Mouse (Mus musculus): ENCODE measurements at regions not wholly inside any gene's neighbourhood (a gene's known extent, or its start where the extent isn't known, plus 50 kb on each side); places are given as distances from the start of the nearest gene placed in this dataset.

DNA sequence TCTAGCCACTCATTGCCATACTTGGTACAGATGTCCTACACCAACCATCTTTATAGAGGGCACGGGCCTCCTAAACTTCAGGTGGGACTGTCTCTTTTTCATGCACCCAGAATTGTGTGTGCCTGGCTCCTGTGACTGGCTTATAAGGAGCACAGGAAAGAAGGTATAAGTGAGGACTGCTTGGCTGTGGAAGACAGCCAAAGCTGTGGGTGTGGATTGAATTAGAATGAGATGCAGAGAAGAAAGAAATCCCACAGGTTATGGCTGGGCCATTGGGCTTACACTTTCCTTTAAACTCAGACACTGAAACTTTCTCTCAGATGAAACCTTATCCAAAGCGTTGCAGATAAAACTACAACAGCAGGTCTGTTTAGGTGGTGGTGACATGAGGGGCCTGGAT lies 239.5 kb upstream of the Fam160b2 start:
- no peak for TF ChIP-seq POLR2A (IDR thresholded peaks at IDR 0.05; ENCODE audit: borderline replicate concordance, control insufficient read depth, low read depth, low read length)
- TF ChIP-seq CTCF (IDR thresholded peaks at IDR 0.05; ENCODE audit: control insufficient read depth, insufficient read depth, low read length): no peak
- H3K4me3 ChIP-seq (replicated peaks; ENCODE audit: control insufficient read depth, low read depth, low read length): no peak overlapping the region
- WGBS: 82% methylated on average over 2 of the region's 2 CpGs
- H3K4me1 ChIP-seq (ENCODE audit: control insufficient read depth, insufficient read depth, low read length): no peaks in the 10 kb centered on the region
- H3K27ac ChIP-seq (ENCODE audit: control insufficient read depth, insufficient read depth, low read depth, low read length, poor library complexity): no peak overlapping the region

DNA sequence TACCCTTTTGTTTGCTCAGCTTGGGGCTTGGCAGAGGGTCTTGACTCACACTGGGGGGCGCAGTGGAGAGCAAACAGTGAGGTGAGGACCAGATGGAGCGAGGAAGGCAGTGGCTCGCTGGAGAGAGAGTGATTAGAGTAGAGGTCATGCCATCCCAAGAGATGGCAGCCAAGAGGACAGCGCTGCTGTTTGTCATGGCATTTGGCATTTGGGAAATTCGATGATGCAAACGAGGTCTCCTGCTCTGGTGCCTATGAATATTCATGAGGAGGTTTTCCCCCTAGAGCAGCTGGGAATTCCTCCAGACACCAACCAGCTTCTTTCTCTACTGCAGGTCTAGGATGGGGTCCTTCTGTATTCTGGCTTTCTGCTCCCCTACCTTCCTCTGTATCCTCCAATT lies 237.9 kb upstream of the Fam160b2 start:
- no peak for TF ChIP-seq CTCF (IDR thresholded peaks at IDR 0.05; ENCODE audit: control insufficient read depth, insufficient read depth, low read length)
- no peak for TF ChIP-seq POLR2A (IDR thresholded peaks at IDR 0.05; ENCODE audit: borderline replicate concordance, control insufficient read depth, low read depth, low read length)
- no peaks in the 10 kb centered on the region for H3K4me1 ChIP-seq (ENCODE audit: control insufficient read depth, insufficient read depth, low read length)
- WGBS: 68% methylated on average over 6 of the region's 6 CpGs

DNA sequence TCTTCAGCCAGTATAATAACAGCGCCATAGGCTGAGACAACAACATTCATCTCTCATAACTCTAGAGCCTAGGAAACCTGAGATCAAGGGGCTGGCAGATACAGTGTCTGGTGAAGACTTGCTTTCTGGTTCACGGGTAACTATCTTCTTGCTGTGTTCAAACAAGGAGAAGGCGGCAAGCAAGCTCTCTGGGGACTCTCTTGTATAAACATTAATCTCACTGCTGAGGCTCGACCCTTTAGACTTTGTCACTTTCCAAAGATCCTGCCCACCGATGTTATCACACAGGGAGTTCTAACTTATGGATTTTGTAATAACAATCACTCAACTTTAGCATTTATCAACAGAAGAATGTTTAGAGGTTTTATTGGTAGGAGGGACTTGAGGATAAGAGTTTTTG lies 233.6 kb upstream of the Fam160b2 start:
- WGBS: 82% methylated on average over 5 of the region's 5 CpGs
- no peak for TF ChIP-seq POLR2A (IDR thresholded peaks at IDR 0.05; ENCODE audit: borderline replicate concordance, control insufficient read depth, low read depth, low read length)
- no peak for TF ChIP-seq CTCF (IDR thresholded peaks at IDR 0.05; ENCODE audit: control insufficient read depth, insufficient read depth, low read length)
- Histone ChIP-seq H3K4me3 (replicated peaks; ENCODE audit: control insufficient read depth, low read depth, low read length) (no peak overlapping the region), H3K27ac (ENCODE audit: control insufficient read depth, insufficient read depth, low read depth, low read length, poor library complexity) (no peak overlapping the region), H3K4me1 (ENCODE audit: control insufficient read depth, insufficient read depth, low read length) (no peaks in the 10 kb centered on the region)

More for the DNA sequence above, 237.9 kb upstream of the Fam160b2 start:
- H3K4me3 ChIP-seq (replicated peaks; ENCODE audit: control insufficient read depth, low read depth, low read length): no peak overlapping the region
- no peak overlapping the region for H3K27ac ChIP-seq (ENCODE audit: control insufficient read depth, insufficient read depth, low read depth, low read length, poor library complexity)

DNA sequence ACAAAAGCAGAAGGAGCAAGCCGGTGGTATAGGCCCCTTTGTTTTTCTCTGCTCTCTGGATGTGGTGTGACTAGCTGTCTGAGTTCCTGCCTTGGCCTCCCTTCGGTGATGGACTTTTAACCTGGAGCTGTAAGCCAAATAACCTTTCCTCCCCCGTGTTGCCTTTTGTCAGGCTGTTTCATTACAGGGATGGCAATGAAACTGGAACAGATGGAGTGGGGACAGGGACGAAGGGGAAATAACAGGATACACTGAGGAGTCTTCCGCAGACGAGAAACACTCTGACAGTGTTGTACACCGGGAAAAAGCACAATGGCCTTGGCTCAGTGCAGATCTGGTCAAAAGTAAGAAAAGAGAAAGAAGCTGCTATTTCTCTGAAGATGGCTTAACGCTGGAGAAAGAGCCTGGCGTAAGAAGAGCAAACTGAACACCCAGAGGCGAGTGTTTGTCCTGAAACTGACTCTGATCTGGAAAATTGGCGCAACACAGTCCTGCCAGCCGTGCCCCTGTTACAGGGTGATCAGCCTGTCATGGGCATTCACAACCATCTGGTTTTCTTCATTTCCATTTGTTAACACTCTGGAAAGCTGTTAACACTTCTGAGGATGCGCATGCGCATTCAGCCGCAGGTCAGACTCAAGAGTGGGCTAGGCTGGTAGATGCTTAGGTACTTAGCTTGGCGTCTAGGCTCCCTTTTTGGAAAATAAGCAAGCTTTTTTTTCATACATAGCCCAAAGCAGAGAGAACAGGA lies 233.0 kb upstream of the Fam160b2 start:
- WGBS: 82% methylated on average over 16 of the region's 16 CpGs
- Histone ChIP-seq H3K4me3 (replicated peaks; ENCODE audit: control insufficient read depth, low read depth, low read length) (no peak overlapping the region), H3K27ac (ENCODE audit: control insufficient read depth, insufficient read depth, low read depth, low read length, poor library complexity) (no peak overlapping the region), H3K4me1 (ENCODE audit: control insufficient read depth, insufficient read depth, low read length) (no peaks in the 10 kb centered on the region)
- TF ChIP-seq CTCF (IDR thresholded peaks at IDR 0.05; ENCODE audit: control insufficient read depth, insufficient read depth, low read length) (no peak), POLR2A (IDR thresholded peaks at IDR 0.05; ENCODE audit: borderline replicate concordance, control insufficient read depth, low read depth, low read length) (no peak)

DNA sequence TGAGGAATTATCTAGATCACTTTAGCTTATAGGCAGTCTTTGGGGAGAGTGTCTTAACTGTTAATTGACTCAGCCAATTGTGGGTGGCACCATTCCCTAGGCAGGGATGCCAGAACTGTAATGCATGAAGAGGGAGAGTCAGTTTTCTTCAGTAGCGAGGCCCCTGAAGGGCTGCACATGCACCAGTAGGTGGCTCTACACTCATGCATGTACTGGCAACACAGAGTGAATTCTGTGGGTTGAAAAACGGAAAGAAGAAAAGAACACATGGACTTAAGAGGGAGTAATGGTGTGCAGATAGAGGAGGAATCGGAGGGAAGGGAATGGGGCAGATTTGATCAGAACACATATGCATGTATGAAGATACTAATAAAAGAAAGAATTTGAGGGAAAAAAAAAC lies 232.4 kb upstream of the Fam160b2 start:
- TF ChIP-seq POLR2A (IDR thresholded peaks at IDR 0.05; ENCODE audit: borderline replicate concordance, control insufficient read depth, low read depth, low read length) (no peak), CTCF (IDR thresholded peaks at IDR 0.05; ENCODE audit: control insufficient read depth, insufficient read depth, low read length) (peak; percentile 39; the same call in 1 of the 2 replicates)
- 46% methylated on average over 3 of the region's 3 CpGs for WGBS
- Histone ChIP-seq H3K4me1 (ENCODE audit: control insufficient read depth, insufficient read depth, low read length) (no peaks in the 10 kb centered on the region), H3K27ac (ENCODE audit: control insufficient read depth, insufficient read depth, low read depth, low read length, poor library complexity) (no peak overlapping the region), H3K4me3 (replicated peaks; ENCODE audit: control insufficient read depth, low read depth, low read length) (no peak overlapping the region)

All from bone marrow, adult 2 months (tissue).